Mouse (Mus musculus) E14TG2a.4 (cell line): ENCODE results near the gene Pax3.

Experiments used
- CTCF ChIP-seq: conservative IDR thresholded peaks from 2 replicates; pipeline ENCODE4 v1.5.1; 2014; ENCODE audit warnings: low read length
- NANOG ChIP-seq: IDR thresholded peaks from 2 replicates; pipeline ENCODE4 v1.6.1; 2014; ENCODE audit warnings: borderline replicate concordance, low read length, mixed read lengths

- TF ChIP-seq CTCF (no peak), NANOG (no peak)
Observed at GRCm38 (mm10) chr1:78229801-78230200, 32.9 kb upstream of the Pax3 start.
